Mouse (Mus musculus): ENCODE measurements around the gene Myof. TPM values are rescaled to one million over a fixed set of nuclear protein-coding genes. Genes with fewer than 3 reads are reported as not detected.
A peak's percentile ranks its signal among the peaks of the same experiment; 100 is the strongest.

Myof gene
- polyA plus RNA-seq, 1 experiment from 2014 or later = 6.9 TPM

GRCm38 (mm10) chr19:37956006-37956405, 87.4 kb downstream of the Myof start:
- H3K4me2 ChIP-seq (replicated peaks) = no peak overlapping the region
- 81% methylated on average over 3 of the region's 3 CpGs for WGBS
- no peak overlapping the region for H3K9ac ChIP-seq
- no peaks in the 10 kb centered on the region for H3K9me3 ChIP-seq (replicated peaks)
- no peaks in the 10 kb centered on the region for H3K27me3 ChIP-seq
- H3K4me1 ChIP-seq = no peaks in the 10 kb centered on the region
- H3K27ac ChIP-seq = no peak overlapping the region
- H3K36me3 ChIP-seq = no peaks in the 10 kb centered on the region
- no peak overlapping the region for H3K4me3 ChIP-seq
- ATAC-seq (ENCODE audit: low FRiP score) = no peak

- no peak overlapping the region for H3K4me2 ChIP-seq (replicated peaks)
- H3K9ac ChIP-seq = no peak overlapping the region
- peak; percentile 67 for ATAC-seq (ENCODE audit: low FRiP score)
- no peaks in the 10 kb centered on the region for H3K4me1 ChIP-seq
- 37% methylated on average over 7 of the region's 7 CpGs for WGBS
- no peaks in the 10 kb centered on the region for H3K36me3 ChIP-seq
- H3K9me3 ChIP-seq (replicated peaks) = no peaks in the 10 kb centered on the region
- no peak overlapping the region for H3K4me3 ChIP-seq
- H3K27me3 ChIP-seq = no peaks in the 10 kb centered on the region
- no peak overlapping the region for H3K27ac ChIP-seq
These were observed 87.9 kb downstream of the Myof start for GRCm38 (mm10) chr19:37955425-37956001.

- 76% methylated on average over 5 of the region's 5 CpGs for WGBS
- H3K27me3 ChIP-seq = no peaks in the 10 kb centered on the region
These were observed 88.6 kb downstream of the Myof start for GRCm38 (mm10) chr19:37954772-37955171.

DNA sequence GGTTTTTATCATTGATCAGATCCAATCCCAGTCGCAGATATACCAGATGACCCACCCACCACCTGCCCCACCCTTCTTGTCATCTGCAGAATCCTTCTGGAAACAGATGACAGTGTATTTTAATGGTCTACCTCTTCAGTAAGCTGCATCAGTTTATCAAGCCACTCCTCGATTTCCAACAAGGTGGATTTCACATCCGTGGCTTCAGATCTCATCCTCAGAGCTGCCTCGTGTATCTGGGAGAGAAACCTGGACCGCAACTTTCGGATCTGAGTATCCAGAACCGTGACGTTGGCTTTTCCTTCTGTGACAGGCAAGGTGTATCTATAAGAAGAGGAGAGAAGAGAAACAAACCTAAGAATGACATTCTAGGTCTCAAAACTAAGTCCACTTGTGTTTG, 89.1 kb downstream of the Myof start:
- H3K9me3 ChIP-seq (replicated peaks) = no peaks in the 10 kb centered on the region
- no peaks in the 10 kb centered on the region for H3K4me1 ChIP-seq
- no peak overlapping the region for H3K4me3 ChIP-seq
- no peak overlapping the region for H3K4me2 ChIP-seq (replicated peaks)
- no peaks in the 10 kb centered on the region for H3K27me3 ChIP-seq
- no peak overlapping the region for H3K9ac ChIP-seq
- no peak for ATAC-seq (ENCODE audit: low FRiP score)
- H3K27ac ChIP-seq = no peak overlapping the region
- 85% methylated on average over 8 of the region's 8 CpGs for WGBS
- H3K36me3 ChIP-seq = no peaks in the 10 kb centered on the region

More at GRCm38 (mm10) chr19:37954772-37955171, 88.6 kb downstream of the Myof start:
- H3K36me3 ChIP-seq = no peaks in the 10 kb centered on the region
- no peak overlapping the region for H3K4me3 ChIP-seq
- ATAC-seq (ENCODE audit: low FRiP score) = no peak
- no peak overlapping the region for H3K9ac ChIP-seq
- no peaks in the 10 kb centered on the region for H3K4me1 ChIP-seq
- H3K4me2 ChIP-seq (replicated peaks) = no peak overlapping the region
- H3K9me3 ChIP-seq (replicated peaks) = no peaks in the 10 kb centered on the region
- no peak overlapping the region for H3K27ac ChIP-seq

DNA sequence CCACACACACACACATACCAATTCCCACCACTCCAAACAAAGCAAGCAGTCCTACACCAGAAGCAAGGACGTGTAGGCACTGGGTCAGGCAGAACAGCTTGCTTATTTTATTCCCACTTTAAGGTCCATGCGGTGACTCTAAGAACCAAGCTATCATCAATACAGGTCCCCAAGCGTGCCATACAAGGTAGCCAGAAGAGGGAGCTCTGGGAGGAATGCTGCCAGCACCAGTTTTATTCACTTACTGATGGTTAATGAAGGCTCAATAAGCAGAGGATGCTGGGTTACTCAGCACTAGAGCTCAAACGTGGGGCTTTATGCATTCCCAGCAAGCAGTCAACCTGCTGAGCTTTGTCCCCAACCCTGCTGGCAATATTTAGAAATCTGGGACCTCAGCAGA, 96.7 kb downstream of the Myof start:
- Histone ChIP-seq H3K27ac (no peak overlapping the region), H3K36me3 (no peaks in the 10 kb centered on the region), H3K9ac (no peak overlapping the region), H3K4me2 (replicated peaks) (no peak overlapping the region), H3K4me3 (no peak overlapping the region), H3K9me3 (replicated peaks) (no peaks in the 10 kb centered on the region), H3K27me3 (no peaks in the 10 kb centered on the region), H3K4me1 (0 out of 2 replicates have a peak, but pooled peaks cover 3% of the 10 kb centered on the region)
- ATAC-seq (ENCODE audit: low FRiP score) = no peak
- 27% methylated on average over 4 of the region's 4 CpGs for WGBS

- Histone ChIP-seq H3K4me3 (no peak overlapping the region), H3K9me3 (replicated peaks) (no peaks in the 10 kb centered on the region), H3K36me3 (no peaks in the 10 kb centered on the region), H3K27ac (no peak overlapping the region), H3K9ac (no peak overlapping the region), H3K4me2 (replicated peaks) (no peak overlapping the region), H3K4me1 (0 out of 2 replicates have a peak, but pooled peaks cover 3% of the 10 kb centered on the region), H3K27me3 (no peaks in the 10 kb centered on the region)
- no peak for ATAC-seq (ENCODE audit: low FRiP score)
- WGBS = 82% methylated on average over 8 of the region's 8 CpGs
These were observed 97.3 kb downstream of the Myof start for GRCm38 (mm10) chr19:37946053-37946452.

- Histone ChIP-seq H3K4me3 (no peak overlapping the region), H3K9ac (no peak overlapping the region), H3K36me3 (no peaks in the 10 kb centered on the region), H3K9me3 (replicated peaks) (no peaks in the 10 kb centered on the region), H3K4me2 (replicated peaks) (no peak overlapping the region), H3K4me1 (no peaks in the 10 kb centered on the region), H3K27ac (no peak overlapping the region), H3K27me3 (no peaks in the 10 kb centered on the region)
- no peak for ATAC-seq (ENCODE audit: low FRiP score)
- WGBS = 82% methylated on average over 10 of the region's 10 CpGs
These were observed 104.2 kb downstream of the Myof start for GRCm38 (mm10) chr19:37939203-37939602.

DNA sequence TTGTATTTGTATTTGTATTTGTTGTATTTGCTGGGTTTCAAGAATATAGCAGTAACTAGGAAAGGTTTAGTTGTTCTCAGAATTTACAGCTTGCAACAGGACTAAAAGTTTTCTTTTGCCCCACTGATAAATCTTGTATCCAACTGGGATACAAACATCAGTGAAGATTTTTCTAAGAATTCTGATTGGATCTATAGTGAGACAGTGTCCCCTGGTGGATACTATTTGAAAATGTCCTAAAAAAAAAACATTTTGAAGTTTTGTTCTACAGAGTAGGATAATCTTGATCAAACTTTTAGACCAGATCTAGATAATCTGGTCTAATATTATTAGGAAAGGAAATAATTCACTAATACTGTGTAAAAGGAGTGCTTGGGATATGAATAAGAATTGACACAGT, 106.3 kb downstream of the Myof start:
- Histone ChIP-seq H3K27ac (no peak overlapping the region), H3K27me3 (no peaks in the 10 kb centered on the region), H3K4me2 (replicated peaks) (no peak overlapping the region), H3K9ac (no peak overlapping the region), H3K9me3 (replicated peaks) (no peaks in the 10 kb centered on the region), H3K4me1 (no peaks in the 10 kb centered on the region), H3K36me3 (no peaks in the 10 kb centered on the region), H3K4me3 (no peak overlapping the region)
- ATAC-seq (ENCODE audit: low FRiP score) = no peak

- Histone ChIP-seq H3K4me3 (no peak overlapping the region), H3K9ac (no peak overlapping the region), H3K4me1 (no peaks in the 10 kb centered on the region), H3K27me3 (no peaks in the 10 kb centered on the region), H3K36me3 (no peaks in the 10 kb centered on the region), H3K9me3 (replicated peaks) (no peaks in the 10 kb centered on the region), H3K27ac (no peak overlapping the region), H3K4me2 (replicated peaks) (no peak overlapping the region)
- WGBS = 95% methylated on average over 6 of the region's 6 CpGs
- ATAC-seq (ENCODE audit: low FRiP score) = no peak
These were observed 108.7 kb downstream of the Myof start for GRCm38 (mm10) chr19:37934640-37935039.

DNA sequence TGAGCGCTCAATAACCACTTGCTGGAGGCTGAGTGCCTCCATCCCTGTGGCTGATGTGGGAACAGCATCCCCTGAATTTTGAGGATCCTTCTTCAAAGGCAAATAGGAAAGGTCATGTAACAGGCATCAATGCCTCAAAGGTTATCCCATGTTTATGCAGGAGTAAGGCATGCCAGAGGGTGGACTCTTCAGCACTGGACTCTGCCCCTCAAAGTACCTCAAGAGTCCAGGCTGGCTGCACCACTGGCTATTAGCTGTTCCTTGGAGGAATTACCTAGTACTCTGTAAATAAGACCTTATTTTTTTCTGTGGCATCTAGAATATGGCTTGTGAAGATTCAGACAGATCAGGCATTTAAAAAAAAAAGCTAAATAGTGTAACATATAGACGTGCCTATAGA, 111.2 kb downstream of the Myof start:
- Histone ChIP-seq H3K27me3 (no peaks in the 10 kb centered on the region), H3K9me3 (replicated peaks) (no peaks in the 10 kb centered on the region), H3K4me3 (no peak overlapping the region), H3K27ac (no peak overlapping the region), H3K4me1 (no peaks in the 10 kb centered on the region), H3K4me2 (replicated peaks) (no peak overlapping the region), H3K36me3 (no peaks in the 10 kb centered on the region), H3K9ac (no peak overlapping the region)
- ATAC-seq (ENCODE audit: low FRiP score) = no peak
- 93% methylated on average over 2 of the region's 2 CpGs for WGBS

DNA sequence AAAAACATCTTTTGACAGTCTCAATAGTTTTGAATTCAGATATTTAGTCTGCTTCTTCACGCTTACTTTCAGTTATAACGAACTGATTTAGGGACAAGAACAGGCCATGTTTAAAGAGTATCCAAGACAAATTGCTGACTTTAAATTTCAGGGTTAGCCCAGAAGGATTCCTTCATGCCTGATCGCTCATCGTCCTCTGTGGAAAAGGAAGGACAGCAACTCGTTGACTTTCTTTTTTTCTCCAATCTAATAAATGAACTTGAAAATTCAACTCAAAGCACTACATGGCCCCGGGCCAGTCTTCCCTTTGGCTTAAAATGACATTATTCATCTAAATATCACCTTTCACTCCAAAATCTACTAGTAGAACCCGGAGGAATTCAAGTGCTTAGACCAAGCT, 115.5 kb downstream of the Myof start:
- no peak overlapping the region for H3K4me2 ChIP-seq (replicated peaks)
- H3K9me3 ChIP-seq (replicated peaks) = no peaks in the 10 kb centered on the region
- WGBS = 83% methylated on average over 7 of the region's 7 CpGs
- H3K27me3 ChIP-seq = no peaks in the 10 kb centered on the region
- H3K36me3 ChIP-seq = no peaks in the 10 kb centered on the region
- ATAC-seq (ENCODE audit: low FRiP score) = no peak
- H3K4me1 ChIP-seq = no peaks in the 10 kb centered on the region
- no peak overlapping the region for H3K9ac ChIP-seq
- H3K27ac ChIP-seq = no peak overlapping the region
- no peak overlapping the region for H3K4me3 ChIP-seq

DNA sequence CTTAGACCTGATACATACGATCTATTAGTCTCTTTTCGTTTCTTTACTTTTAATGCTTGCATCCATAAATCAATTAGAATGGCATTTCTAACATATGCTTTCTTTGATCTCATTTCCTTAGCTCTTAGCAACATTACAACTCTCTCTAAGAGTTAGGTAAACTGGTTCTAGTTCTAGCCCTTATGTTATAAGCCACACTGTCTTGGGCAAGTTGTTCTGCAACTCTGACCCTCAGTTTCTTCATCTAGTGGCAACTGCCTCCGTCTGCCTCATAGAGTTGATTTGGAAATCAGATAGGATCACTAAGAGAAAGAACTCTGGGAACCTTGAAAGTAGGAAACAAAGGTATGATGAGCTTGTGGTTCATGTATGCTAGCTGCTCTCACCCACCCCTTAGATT, 118.1 kb downstream of the Myof start:
- H3K4me1 ChIP-seq = no peaks in the 10 kb centered on the region
- H3K27ac ChIP-seq = no peak overlapping the region
- ATAC-seq (ENCODE audit: low FRiP score) = no peak
- no peak overlapping the region for H3K4me2 ChIP-seq (replicated peaks)
- no peaks in the 10 kb centered on the region for H3K27me3 ChIP-seq
- no peak overlapping the region for H3K9ac ChIP-seq
- WGBS = 87% methylated on average over 3 of the region's 3 CpGs
- H3K4me3 ChIP-seq = no peak overlapping the region
- H3K36me3 ChIP-seq = no peaks in the 10 kb centered on the region
- H3K9me3 ChIP-seq (replicated peaks) = no peaks in the 10 kb centered on the region

GRCm38 (mm10) chr19:37924266-37924665, 119.1 kb downstream of the Myof start:
- no peaks in the 10 kb centered on the region for H3K4me1 ChIP-seq
- H3K4me3 ChIP-seq = no peak overlapping the region
- 54% methylated on average over 3 of the region's 3 CpGs for WGBS
- no peak for ATAC-seq (ENCODE audit: low FRiP score)
- H3K9me3 ChIP-seq (replicated peaks) = no peaks in the 10 kb centered on the region
- H3K27me3 ChIP-seq = no peaks in the 10 kb centered on the region
- no peak overlapping the region for H3K27ac ChIP-seq
- H3K4me2 ChIP-seq (replicated peaks) = no peak overlapping the region
- H3K36me3 ChIP-seq = no peaks in the 10 kb centered on the region
- no peak overlapping the region for H3K9ac ChIP-seq

Data from hindbrain, embryonic 12.5 days (tissue).